Mouse (Mus musculus): ENCODE measurements at regions not wholly inside any gene's neighbourhood (a gene's known extent, or its start where the extent isn't known, plus 50 kb on each side); places are given as distances from the start of the nearest gene placed in this dataset.

DNA sequence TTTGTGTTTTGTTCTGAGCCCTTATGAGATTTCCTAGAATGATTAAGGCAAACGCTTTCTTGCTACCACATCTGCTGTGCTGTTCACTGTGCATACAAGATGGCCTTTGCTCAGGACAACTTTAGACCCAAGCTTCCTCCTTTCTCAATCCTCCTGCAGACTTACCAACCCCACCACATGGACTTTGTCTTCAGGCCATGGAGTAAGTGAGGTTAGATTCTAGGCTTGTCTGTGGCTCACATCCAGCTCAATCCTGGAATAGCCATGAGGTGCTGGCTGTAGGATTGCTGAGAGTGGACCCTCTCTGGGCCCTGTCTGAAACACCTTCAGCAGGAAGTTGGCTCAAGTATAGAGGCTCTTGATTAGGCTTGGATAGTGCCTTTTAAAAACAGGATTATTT, 81.5 kb upstream of the Tut7 start:
- TF ChIP-seq MAFK (IDR thresholded peaks at IDR 0.05; ENCODE audit: insufficient read depth, low read depth, low read length) (no peak), HCFC1 (IDR thresholded peaks at IDR 0.05; ENCODE audit: borderline replicate concordance, insufficient read depth, low read length) (no peak), CHD2 (IDR thresholded peaks at IDR 0.05; ENCODE audit: low read depth, low read length) (no peak), ZC3H11A (IDR thresholded peaks at IDR 0.05; ENCODE audit: borderline replicate concordance, low read depth, low read length) (no peak), ZNF384 (IDR thresholded peaks at IDR 0.05; ENCODE audit: low read depth, low read length) (no peak)
- H3K4me3 ChIP-seq (ENCODE audit: insufficient read depth in 1 of 2, low read depth in 1 of 2, low read length in 2 of 2, poor library complexity in 1 of 2, severe bottlenecking in 1 of 2) = no peak overlapping the region
- H3K9me3 ChIP-seq (ENCODE audit: control insufficient read depth, insufficient read depth, low read depth, low read length) = no peaks in the 10 kb centered on the region
- H3K27ac ChIP-seq (ENCODE audit: insufficient read depth, low read depth, low read length, poor library complexity, severe bottlenecking) = no peak overlapping the region
- no peaks in the 10 kb centered on the region for H3K4me1 ChIP-seq (ENCODE audit: control insufficient read depth in 2 of 2, insufficient read depth in 2 of 2, low read length in 2 of 2, poor library complexity in 1 of 2)
- in situ Hi-C loops (cut with MboI; ENCODE audit: low sequenced_read_pairs in 2 of 2, unreplicated experiment in 2 of 2) = no loop called here
- no peak for DNase-seq (ENCODE audit: low read depth, low spot score)
- H3K9ac ChIP-seq (ENCODE audit: insufficient read depth, low read depth, low read length, poor library complexity, severe bottlenecking) = no peak overlapping the region
- no peaks in the 10 kb centered on the region for H3K36me3 ChIP-seq (ENCODE audit: control insufficient read depth, insufficient read depth, low read length, poor library complexity, severe bottlenecking)

DNA sequence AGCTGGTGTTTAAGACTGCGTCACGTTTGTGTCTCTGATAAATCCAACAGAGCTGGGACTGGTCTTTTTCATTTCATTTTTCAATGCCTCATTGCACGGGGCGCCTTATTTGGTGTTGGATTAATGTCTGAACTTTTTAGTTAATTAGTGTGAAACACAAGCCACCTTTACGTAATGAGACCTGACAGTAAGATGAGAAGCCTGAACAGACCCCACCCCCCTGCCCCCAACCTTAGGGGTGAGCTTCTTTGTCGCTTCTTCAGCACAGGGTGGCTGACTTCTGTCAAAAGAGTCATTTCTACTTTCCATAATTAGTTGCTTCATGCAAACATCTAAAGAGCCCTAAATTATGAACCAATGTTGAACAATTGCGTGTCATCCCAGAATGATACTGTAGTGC, 76.6 kb upstream of the Tut7 start:
- Histone ChIP-seq H3K36me3 (ENCODE audit: control insufficient read depth, insufficient read depth, low read length, poor library complexity, severe bottlenecking) (no peaks in the 10 kb centered on the region), H3K9ac (ENCODE audit: insufficient read depth, low read depth, low read length, poor library complexity, severe bottlenecking) (no peak overlapping the region), H3K4me3 (ENCODE audit: insufficient read depth in 1 of 2, low read depth in 1 of 2, low read length in 2 of 2, poor library complexity in 1 of 2, severe bottlenecking in 1 of 2) (no peak overlapping the region), H3K9me3 (ENCODE audit: control insufficient read depth, insufficient read depth, low read depth, low read length) (no peaks in the 10 kb centered on the region), H3K4me1 (ENCODE audit: control insufficient read depth in 2 of 2, insufficient read depth in 2 of 2, low read length in 2 of 2, poor library complexity in 1 of 2) (no peaks in the 10 kb centered on the region), H3K27ac (ENCODE audit: insufficient read depth, low read depth, low read length, poor library complexity, severe bottlenecking) (no peak overlapping the region)
- no peak for DNase-seq (ENCODE audit: low read depth, low spot score)
- in situ Hi-C loops (cut with MboI; ENCODE audit: low sequenced_read_pairs in 2 of 2, unreplicated experiment in 2 of 2) = loop anchor here in 1 of 2 experiments (25.0 kb wide), 1 partner anchor 563 kb away; no protein-coding TSS in a partner anchor
- no peak for TF ChIP-seq CHD2 (IDR thresholded peaks at IDR 0.05; ENCODE audit: low read depth, low read length)
- no peak for TF ChIP-seq ZNF384 (IDR thresholded peaks at IDR 0.05; ENCODE audit: low read depth, low read length)
- no peak for TF ChIP-seq MAFK (IDR thresholded peaks at IDR 0.05; ENCODE audit: insufficient read depth, low read depth, low read length)
- TF ChIP-seq HCFC1 (IDR thresholded peaks at IDR 0.05; ENCODE audit: borderline replicate concordance, insufficient read depth, low read length) = no peak
- no peak for TF ChIP-seq ZC3H11A (IDR thresholded peaks at IDR 0.05; ENCODE audit: borderline replicate concordance, low read depth, low read length)

DNA sequence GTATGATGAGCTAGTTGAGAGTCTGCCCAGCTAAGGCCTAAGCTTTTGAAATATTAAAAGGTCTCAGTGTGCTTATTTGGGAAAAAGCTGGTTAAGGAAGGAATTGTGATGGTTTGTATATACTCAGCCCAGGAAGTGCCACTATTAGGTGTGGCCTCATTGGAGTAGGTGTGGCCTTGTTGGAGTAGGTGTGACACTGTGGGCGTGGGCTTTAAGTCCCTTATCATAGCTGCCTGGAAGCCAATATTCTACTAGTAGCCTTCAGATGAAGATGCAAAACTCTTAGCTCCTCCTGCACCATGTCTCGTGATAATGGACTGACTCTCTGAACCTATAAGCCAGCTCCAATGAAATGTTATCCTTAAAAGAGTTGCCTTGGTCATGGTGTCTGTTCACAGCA, 72.8 kb upstream of the Tut7 start:
- no peak overlapping the region for H3K27ac ChIP-seq (ENCODE audit: insufficient read depth, low read depth, low read length, poor library complexity, severe bottlenecking)
- no peaks in the 10 kb centered on the region for H3K4me1 ChIP-seq (ENCODE audit: control insufficient read depth in 2 of 2, insufficient read depth in 2 of 2, low read length in 2 of 2, poor library complexity in 1 of 2)
- no peaks in the 10 kb centered on the region for H3K36me3 ChIP-seq (ENCODE audit: control insufficient read depth, insufficient read depth, low read length, poor library complexity, severe bottlenecking)
- in situ Hi-C loops (cut with MboI; ENCODE audit: low sequenced_read_pairs in 2 of 2, unreplicated experiment in 2 of 2) = loop anchor here in 1 of 2 experiments (25.0 kb wide), 1 partner anchor 567 kb away; no protein-coding TSS in a partner anchor
- H3K4me3 ChIP-seq (ENCODE audit: insufficient read depth in 1 of 2, low read depth in 1 of 2, low read length in 2 of 2, poor library complexity in 1 of 2, severe bottlenecking in 1 of 2) = no peak overlapping the region
- no peak for TF ChIP-seq CHD2 (IDR thresholded peaks at IDR 0.05; ENCODE audit: low read depth, low read length)
- no peak for TF ChIP-seq HCFC1 (IDR thresholded peaks at IDR 0.05; ENCODE audit: borderline replicate concordance, insufficient read depth, low read length)
- no peak for TF ChIP-seq ZNF384 (IDR thresholded peaks at IDR 0.05; ENCODE audit: low read depth, low read length)
- TF ChIP-seq ZC3H11A (IDR thresholded peaks at IDR 0.05; ENCODE audit: borderline replicate concordance, low read depth, low read length) = no peak
- no peak for TF ChIP-seq MAFK (IDR thresholded peaks at IDR 0.05; ENCODE audit: insufficient read depth, low read depth, low read length)
- DNase-seq (ENCODE audit: low read depth, low spot score) = no peak
- no peaks in the 10 kb centered on the region for H3K9me3 ChIP-seq (ENCODE audit: control insufficient read depth, insufficient read depth, low read depth, low read length)
- H3K9ac ChIP-seq (ENCODE audit: insufficient read depth, low read depth, low read length, poor library complexity, severe bottlenecking) = no peak overlapping the region

DNA sequence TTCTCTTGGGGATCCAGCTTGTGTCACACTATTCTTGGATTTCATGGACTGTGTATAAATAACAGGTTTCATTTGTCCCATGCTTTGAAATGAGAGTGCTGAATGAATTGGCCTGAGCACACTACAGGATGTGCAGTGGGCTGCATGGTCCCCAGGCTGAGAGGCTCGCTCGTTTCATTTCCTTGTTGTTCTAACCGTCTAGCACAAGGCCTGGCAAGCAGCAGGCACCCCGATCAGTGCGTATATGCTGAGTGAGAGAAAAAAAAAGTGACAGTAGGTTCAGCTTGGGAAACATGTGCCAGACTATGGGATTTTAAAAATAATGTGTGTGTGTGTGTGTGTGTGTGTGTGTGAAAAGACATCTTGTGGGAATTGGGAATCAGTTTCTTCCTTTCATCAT, 71.1 kb upstream of the Tut7 start:
- TF ChIP-seq HCFC1 (IDR thresholded peaks at IDR 0.05; ENCODE audit: borderline replicate concordance, insufficient read depth, low read length) (no peak), MAFK (IDR thresholded peaks at IDR 0.05; ENCODE audit: insufficient read depth, low read depth, low read length) (no peak), CHD2 (IDR thresholded peaks at IDR 0.05; ENCODE audit: low read depth, low read length) (no peak), ZNF384 (IDR thresholded peaks at IDR 0.05; ENCODE audit: low read depth, low read length) (no peak), ZC3H11A (IDR thresholded peaks at IDR 0.05; ENCODE audit: borderline replicate concordance, low read depth, low read length) (no peak)
- Histone ChIP-seq H3K27ac (ENCODE audit: insufficient read depth, low read depth, low read length, poor library complexity, severe bottlenecking) (no peak overlapping the region), H3K36me3 (ENCODE audit: control insufficient read depth, insufficient read depth, low read length, poor library complexity, severe bottlenecking) (no peaks in the 10 kb centered on the region), H3K4me3 (ENCODE audit: insufficient read depth in 1 of 2, low read depth in 1 of 2, low read length in 2 of 2, poor library complexity in 1 of 2, severe bottlenecking in 1 of 2) (no peak overlapping the region), H3K9ac (ENCODE audit: insufficient read depth, low read depth, low read length, poor library complexity, severe bottlenecking) (no peak overlapping the region), H3K9me3 (ENCODE audit: control insufficient read depth, insufficient read depth, low read depth, low read length) (no peaks in the 10 kb centered on the region), H3K4me1 (ENCODE audit: control insufficient read depth in 2 of 2, insufficient read depth in 2 of 2, low read length in 2 of 2, poor library complexity in 1 of 2) (no peaks in the 10 kb centered on the region)
- DNase-seq (ENCODE audit: low read depth, low spot score) = no peak
- in situ Hi-C loops (cut with MboI; ENCODE audit: low sequenced_read_pairs in 2 of 2, unreplicated experiment in 2 of 2) = loop anchor here in 1 of 2 experiments (25.0 kb wide), 1 partner anchor 568 kb away; no protein-coding TSS in a partner anchor

DNA sequence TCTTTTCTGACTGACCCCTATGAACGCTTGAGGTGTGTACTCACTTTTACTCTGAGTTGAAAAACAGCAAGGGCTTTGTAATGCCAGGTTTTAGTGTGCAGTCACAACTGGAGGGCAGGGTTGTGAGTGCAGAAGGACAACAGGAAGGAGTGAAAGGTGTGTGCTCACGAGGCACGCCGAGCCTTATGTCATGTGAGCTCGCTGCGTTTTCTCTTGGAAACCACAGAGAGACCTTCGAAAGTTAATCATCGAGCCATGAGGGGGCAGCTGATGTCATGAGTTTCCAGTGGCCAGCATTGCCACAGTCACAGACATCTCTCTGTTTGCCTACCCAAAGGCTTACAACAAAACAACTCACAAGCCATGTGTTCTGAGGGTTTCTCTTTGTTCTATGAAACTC, 70.0 kb upstream of the Tut7 start:
- H3K27ac ChIP-seq (ENCODE audit: insufficient read depth, low read depth, low read length, poor library complexity, severe bottlenecking) = no peak overlapping the region
- no peak for TF ChIP-seq MAFK (IDR thresholded peaks at IDR 0.05; ENCODE audit: insufficient read depth, low read depth, low read length)
- TF ChIP-seq ZC3H11A (IDR thresholded peaks at IDR 0.05; ENCODE audit: borderline replicate concordance, low read depth, low read length) = no peak
- TF ChIP-seq ZNF384 (IDR thresholded peaks at IDR 0.05; ENCODE audit: low read depth, low read length) = no peak
- no peak for TF ChIP-seq HCFC1 (IDR thresholded peaks at IDR 0.05; ENCODE audit: borderline replicate concordance, insufficient read depth, low read length)
- no peak for TF ChIP-seq CHD2 (IDR thresholded peaks at IDR 0.05; ENCODE audit: low read depth, low read length)
- in situ Hi-C loops (cut with MboI; ENCODE audit: low sequenced_read_pairs in 2 of 2, unreplicated experiment in 2 of 2) = loop anchor here in 1 of 2 experiments (25.0 kb wide), 1 partner anchor 569 kb away; no protein-coding TSS in a partner anchor
- no peaks in the 10 kb centered on the region for H3K9me3 ChIP-seq (ENCODE audit: control insufficient read depth, insufficient read depth, low read depth, low read length)
- no peak overlapping the region for H3K4me3 ChIP-seq (ENCODE audit: insufficient read depth in 1 of 2, low read depth in 1 of 2, low read length in 2 of 2, poor library complexity in 1 of 2, severe bottlenecking in 1 of 2)
- no peaks in the 10 kb centered on the region for H3K36me3 ChIP-seq (ENCODE audit: control insufficient read depth, insufficient read depth, low read length, poor library complexity, severe bottlenecking)
- no peaks in the 10 kb centered on the region for H3K4me1 ChIP-seq (ENCODE audit: control insufficient read depth in 2 of 2, insufficient read depth in 2 of 2, low read length in 2 of 2, poor library complexity in 1 of 2)
- no peak overlapping the region for H3K9ac ChIP-seq (ENCODE audit: insufficient read depth, low read depth, low read length, poor library complexity, severe bottlenecking)
- DNase-seq (ENCODE audit: low read depth, low spot score) = no peak
